Mouse (Mus musculus) olfactory bulb, adult 2 months (tissue): Measurements from ENCODE around the gene Klhl3. TPM values are rescaled to one million over a fixed set of nuclear protein-coding genes. Genes with fewer than 3 reads are reported as not detected.
A peak's percentile ranks its signal among the peaks of the same experiment; 100 is the strongest.

Experiments
- H3K27ac ChIP-seq: fragments of 200-500 bp; 2 replicates; pipeline ENCODE4 v1.5.1; 2012; ENCODE audit warnings: low read depth, low read length; ENCODE audit not compliant: insufficient read depth
- H3K4me1 ChIP-seq: fragments of 200-500 bp; 2 replicates; pipeline ENCODE4 v1.6.1; 2012; ENCODE audit warnings: low read length; ENCODE audit not compliant: control insufficient read depth, insufficient read depth
- H3K4me3 ChIP-seq: fragments of 200-500 bp; 2 replicates; pipeline ENCODE4 v1.5.1; 2012; ENCODE audit warnings: mild to moderate bottlenecking, low read depth, low read length, moderate library complexity; ENCODE audit not compliant: insufficient read depth
- CTCF ChIP-seq: fragments of 200-500 bp; IDR thresholded peaks from 2 replicates; pipeline ENCODE4 v1.5.1; 2012; ENCODE audit warnings: low read depth, mild to moderate bottlenecking, low read length, moderate library complexity; ENCODE audit not compliant: insufficient read depth
- POLR2A ChIP-seq: fragments of 200-500 bp; IDR thresholded peaks from 2 replicates; pipeline ENCODE4 v1.6.1; 2012; ENCODE audit warnings: mild to moderate bottlenecking, low read depth, low read length, moderate library complexity; ENCODE audit not compliant: insufficient read depth
- WGBS: fragments of 180-500 bp; shearing (Covaris S2); methylation state at CpG from one replicate; pipeline ENCODE4 v1.1.7; 2018; 5-methylcytosine and 5-hydroxymethylcytosine counted together
- polyA plus RNA-seq: library from polyadenylated mRNA; stranded (reverse); fragments of >200 nt; gene quantifications from 2 replicates; pipeline ENCODE4 v1.2.4, GENCODE M21; 2012; ENCODE audit warnings: low replicate concordance; ENCODE audit not compliant: missing spikeins, insufficient read depth, insufficient read length

Klhl3 gene
- polyA plus RNA-seq, 1 experiment = not detected

DNA sequence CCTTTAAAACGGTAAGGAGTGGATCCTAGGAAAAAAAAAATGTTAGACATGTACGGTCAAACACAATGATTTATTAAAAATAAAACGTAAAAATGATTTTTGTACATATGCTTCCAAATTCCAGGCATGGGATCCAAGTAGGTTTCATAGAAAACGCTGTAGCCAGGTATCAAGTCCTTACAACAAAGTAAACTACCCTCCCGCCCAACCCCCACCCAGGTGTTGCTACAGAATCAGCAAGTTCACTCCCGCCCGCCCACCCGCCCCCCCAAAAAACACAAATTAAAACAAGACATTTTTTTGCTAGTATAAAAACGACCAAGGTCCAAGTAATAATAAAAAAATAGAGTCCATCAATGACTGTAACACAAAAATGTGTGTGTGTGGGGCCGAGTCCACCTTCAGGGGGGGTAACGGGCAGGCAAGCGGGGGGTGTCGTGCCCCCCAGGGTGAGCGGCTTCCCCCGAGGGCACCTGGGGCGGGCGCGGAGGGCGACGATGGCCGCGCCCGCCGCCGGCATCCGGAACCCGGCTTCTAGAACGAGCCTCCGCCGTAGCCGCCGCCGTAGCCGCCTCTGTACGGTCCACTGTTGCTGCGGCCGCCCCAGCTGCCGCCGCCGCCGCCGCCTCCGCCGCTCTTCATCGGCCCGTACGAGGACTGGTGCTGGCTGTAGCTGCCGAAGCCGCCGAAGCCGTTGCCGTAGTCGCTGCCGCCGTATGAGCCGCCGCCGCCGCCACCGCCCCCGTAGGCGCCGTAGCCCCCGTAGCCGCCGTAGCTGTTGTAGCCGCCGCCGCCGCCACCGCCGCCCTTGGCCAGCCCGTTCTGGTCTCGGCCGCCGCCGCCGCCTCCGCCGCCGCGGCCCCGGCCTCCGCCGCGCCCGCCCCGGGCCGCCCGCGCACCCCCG lies 13.7 kb upstream of the Klhl3 start:
- 1% methylated on average over 92 of the region's 92 CpGs for WGBS
- H3K27ac ChIP-seq = peak overlapping the region; percentile 45; the same call in 1 of the 2 replicates

DNA sequence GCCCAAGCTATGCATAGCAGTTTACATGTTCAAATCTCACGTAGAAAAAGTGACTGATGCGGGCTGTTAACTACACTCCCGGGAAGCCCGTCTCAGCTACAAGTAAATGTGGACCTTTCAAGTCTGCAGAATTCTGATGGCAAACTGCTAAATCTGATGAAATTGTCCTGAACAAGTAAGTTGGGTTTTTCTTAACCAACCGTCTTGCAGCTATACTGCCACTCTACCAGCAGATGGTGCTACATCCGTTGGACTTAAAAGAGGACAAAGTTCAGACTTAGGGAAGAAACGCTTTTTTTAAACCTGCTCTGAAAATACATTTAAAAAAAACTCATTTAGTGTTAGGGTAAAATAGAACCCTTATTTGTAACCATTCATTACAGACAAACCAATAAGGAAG lies 12.7 kb upstream of the Klhl3 start:
- 16% methylated on average over 7 of the region's 7 CpGs for WGBS

More for the DNA sequence above, 13.7 kb upstream of the Klhl3 start:
- Histone ChIP-seq H3K4me1 (peaks cover 2% of the 10 kb centered on the region), H3K4me3 (peak overlapping the region; percentile 69)
- no peak for TF ChIP-seq CTCF
- no peak for TF ChIP-seq POLR2A

DNA sequence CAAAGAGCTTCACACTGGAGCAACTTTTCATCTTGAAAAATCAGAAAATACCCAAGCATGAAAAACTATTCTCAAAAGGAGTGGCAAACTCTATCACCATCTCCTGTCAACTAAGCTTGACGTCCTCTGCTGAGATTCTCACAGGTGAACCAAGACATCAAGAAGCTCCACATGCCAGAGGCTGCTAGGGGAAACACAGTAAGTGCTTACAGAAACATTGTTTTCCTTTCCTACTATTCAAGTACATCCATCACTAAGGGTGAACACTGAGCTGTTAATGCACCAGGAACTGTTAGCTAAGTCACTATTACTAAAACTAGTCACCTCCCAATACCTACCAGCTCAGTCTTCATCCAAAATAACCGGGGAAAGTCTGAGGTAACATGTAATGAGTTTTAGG lies 11.6 kb upstream of the Klhl3 start:
- 61% methylated on average over 2 of the region's 2 CpGs for WGBS
- Histone ChIP-seq H3K4me1 (peaks cover 2% of the 10 kb centered on the region; the same call in 1 of the 2 replicates), H3K27ac (no peak overlapping the region), H3K4me3 (no peak overlapping the region)
- TF ChIP-seq CTCF (no peak), POLR2A (no peak)

More for the DNA sequence above, 12.7 kb upstream of the Klhl3 start:
- no peak for TF ChIP-seq POLR2A
- no peak for TF ChIP-seq CTCF
- Histone ChIP-seq H3K4me3 (no peak overlapping the region), H3K27ac (no peak overlapping the region), H3K4me1 (peaks cover 2% of the 10 kb centered on the region)

DNA sequence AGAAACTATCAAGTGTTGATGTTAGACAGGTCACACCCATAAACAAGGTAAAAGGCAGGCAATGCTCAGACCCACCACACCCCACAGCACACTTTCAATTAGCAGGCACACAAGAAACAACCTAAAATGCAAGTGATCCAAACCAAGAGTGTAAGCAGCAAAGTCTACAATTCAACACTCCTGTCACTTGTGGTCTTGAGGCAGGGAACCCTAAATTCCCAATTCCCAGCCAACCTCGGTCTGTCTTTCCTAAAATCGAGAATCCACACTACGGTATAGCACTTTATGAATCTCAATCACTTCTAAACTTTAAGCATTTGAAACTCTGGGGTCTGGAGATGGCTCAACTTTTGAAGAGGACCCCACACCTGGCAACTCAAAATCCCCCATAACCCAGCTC lies 10.9 kb upstream of the Klhl3 start:
- H3K4me1 ChIP-seq = peaks cover 2% of the 10 kb centered on the region; the same call in 1 of the 2 replicates
- no peak overlapping the region for H3K4me3 ChIP-seq
- WGBS = 89% methylated on average over 3 of the region's 3 CpGs
- TF ChIP-seq CTCF (no peak), POLR2A (no peak)
- no peak overlapping the region for H3K27ac ChIP-seq

DNA sequence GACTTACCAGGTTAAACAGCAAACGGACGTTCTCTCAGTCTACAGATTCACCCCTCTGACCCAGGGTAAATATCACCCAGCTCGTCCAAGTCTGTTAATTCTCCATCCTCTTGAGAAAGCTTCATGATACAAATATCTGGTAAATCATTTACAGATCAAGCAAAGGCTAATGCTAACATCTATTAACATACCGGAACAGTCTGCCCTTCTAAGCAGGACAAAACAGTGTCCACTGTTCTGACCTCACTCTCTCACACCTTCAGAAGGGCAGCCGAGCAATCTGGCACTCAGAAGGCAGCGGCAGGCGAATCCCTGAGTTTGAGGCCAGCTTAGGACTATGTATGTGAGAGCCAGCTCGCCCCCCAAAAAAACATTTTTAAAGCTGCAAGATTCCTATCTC lies 10.0 kb upstream of the Klhl3 start:
- no peak overlapping the region for H3K27ac ChIP-seq
- TF ChIP-seq CTCF = no peak
- TF ChIP-seq POLR2A = no peak
- no peak overlapping the region for H3K4me3 ChIP-seq
- H3K4me1 ChIP-seq = peaks cover 2% of the 10 kb centered on the region
- WGBS = 86% methylated on average over 8 of the region's 8 CpGs

DNA sequence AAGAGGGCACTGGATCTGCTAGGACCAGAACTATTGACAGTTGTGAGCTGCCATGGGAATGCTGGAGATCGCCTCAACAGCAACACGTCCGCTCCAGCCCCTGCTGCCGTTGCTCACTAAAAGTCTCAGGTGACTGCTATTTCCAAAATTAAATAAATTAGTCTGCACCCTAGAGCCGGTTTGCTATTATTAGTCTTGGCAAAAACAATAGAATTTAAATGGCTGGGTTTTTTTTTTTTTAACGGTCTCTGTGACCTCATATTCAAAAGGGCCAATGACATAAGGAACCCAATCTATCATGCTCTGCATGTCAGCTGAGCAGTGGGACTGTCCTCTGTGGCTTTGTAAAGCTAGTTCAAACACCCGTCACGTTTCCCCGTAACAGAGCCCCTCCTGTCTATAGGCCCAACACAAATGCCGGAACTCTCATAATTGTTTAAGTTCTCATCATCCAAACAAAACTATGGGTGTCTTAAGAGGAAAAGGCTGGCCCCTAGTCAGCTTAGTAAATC lies 9.4 kb upstream of the Klhl3 start:
- Histone ChIP-seq H3K27ac (no peak overlapping the region), H3K4me1 (peaks cover 2% of the 10 kb centered on the region), H3K4me3 (no peak overlapping the region)
- 61% methylated on average over 10 of the region's 10 CpGs for WGBS
- TF ChIP-seq CTCF = no peak
- no peak for TF ChIP-seq POLR2A

DNA sequence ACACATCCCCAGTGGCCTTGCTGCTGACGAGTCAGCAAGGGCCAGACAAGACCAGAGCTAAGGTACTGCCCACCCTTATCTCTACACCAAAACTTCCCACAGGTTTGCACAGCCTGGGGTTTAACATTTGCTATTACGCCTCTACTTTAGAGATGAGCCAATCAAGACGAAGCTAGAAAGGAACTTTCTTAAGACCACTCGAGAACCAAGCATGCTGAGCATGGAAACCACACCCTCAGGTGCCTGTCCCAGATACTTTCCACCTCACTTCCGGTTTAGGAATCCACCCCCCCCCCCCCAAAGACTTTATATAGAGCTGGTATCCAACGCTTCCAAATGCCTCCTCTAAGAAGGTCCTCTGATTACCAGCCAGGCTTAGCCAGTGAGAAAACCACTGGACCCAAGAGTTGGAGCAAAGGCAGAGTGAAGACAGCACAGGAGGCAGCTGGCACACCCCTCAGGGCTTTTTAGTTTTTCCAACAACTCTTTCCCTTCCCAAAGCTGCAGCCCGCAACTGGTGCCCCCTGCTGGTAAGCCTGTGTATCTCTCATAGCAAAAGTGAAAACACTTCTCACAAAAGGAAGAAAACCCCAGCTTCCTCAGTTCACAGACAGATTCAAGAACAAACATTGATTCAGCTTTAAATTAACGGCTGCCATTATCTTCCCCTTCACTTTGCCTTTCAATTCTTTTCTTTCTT lies 4.1 kb upstream of the Klhl3 start:
- WGBS = 70% methylated on average over 8 of the region's 8 CpGs
- H3K27ac ChIP-seq = no peak overlapping the region
- TF ChIP-seq POLR2A = no peak
- TF ChIP-seq CTCF = peak; percentile 41; the same call in 1 of the 2 replicates
- no peak overlapping the region for H3K4me3 ChIP-seq
- H3K4me1 ChIP-seq = peaks cover 15% of the 10 kb centered on the region

DNA sequence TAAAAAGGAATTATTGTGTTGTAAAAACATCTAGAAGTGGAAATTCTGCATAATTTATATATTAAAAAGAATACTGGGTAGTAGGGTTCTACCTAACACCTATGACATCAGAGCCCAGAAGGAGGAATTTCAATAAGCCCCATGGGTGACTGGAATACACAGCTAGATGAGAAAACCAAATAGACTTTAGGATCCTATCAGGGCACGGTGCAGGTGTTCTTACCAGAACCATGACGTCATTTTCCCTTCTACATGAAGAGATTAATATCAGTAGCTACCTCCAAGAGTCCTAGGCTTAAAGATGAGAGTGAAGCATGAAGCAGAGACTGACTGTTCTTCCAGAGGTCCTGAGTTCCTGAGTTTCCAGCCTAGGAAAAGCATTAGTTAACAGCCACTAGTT lies 3.4 kb upstream of the Klhl3 start:
- H3K4me1 ChIP-seq = peaks cover 18% of the 10 kb centered on the region
- H3K27ac ChIP-seq = no peak overlapping the region
- TF ChIP-seq POLR2A (no peak), CTCF (no peak)
- 85% methylated on average over 2 of the region's 2 CpGs for WGBS
- H3K4me3 ChIP-seq = no peak overlapping the region

DNA sequence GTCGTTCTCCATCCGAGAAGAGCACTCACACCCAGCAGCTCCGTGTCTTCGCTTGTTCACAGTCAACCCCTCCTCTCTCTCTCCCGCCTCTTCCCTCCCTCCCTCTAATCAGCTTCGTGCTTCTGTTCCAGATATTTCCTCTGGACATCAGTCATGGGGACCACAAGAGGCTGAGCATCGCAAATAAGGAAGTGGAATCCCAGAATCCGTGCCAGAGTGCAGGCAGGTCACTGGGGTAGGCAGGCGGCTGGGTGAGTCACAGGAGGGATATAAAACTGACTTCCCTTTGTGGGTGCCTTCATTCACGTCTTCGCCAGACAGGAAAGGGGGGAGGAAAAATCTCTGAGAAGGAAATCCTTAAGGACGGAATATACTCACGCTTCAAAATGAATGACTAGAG lies 1.8 kb upstream of the Klhl3 start:
- Histone ChIP-seq H3K4me3 (no peak overlapping the region), H3K4me1 (peaks cover 24% of the 10 kb centered on the region), H3K27ac (no peak overlapping the region)
- WGBS = 53% methylated on average over 13 of the region's 13 CpGs
- no peak for TF ChIP-seq POLR2A
- no peak for TF ChIP-seq CTCF
